Mouse (Mus musculus): Measurements from ENCODE around the gene Cenpj. TPM values are rescaled to one million over a fixed set of nuclear protein-coding genes. Genes with fewer than 3 reads are reported as not detected.

The Cenpj gene
- polyA plus RNA-seq, 1 experiment from 2014 or later: 8.6 TPM

DNA sequence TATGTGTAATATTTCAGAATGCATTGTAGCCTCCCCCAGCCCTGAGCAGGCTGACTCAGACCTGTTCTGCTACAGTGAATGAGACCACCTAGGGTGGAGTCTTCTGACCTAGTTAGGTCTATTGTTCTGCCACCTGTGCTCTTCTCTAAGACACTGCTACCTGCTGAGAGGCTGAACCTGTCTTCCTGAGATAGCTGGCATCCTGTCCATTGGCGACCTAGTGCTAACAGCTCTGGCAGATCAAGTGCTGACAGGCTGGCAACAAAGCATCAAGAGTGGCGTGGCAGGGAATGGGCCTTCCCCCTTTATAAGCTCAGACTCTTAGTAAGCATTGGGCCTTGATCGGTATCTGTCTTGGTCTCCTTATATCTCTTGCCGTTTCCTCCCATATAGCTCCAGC lies 24.3 kb downstream of the Cenpj start:
- no peak overlapping the region for H3K9ac ChIP-seq (ENCODE audit: low read length)
- H3K4me1 ChIP-seq (ENCODE audit: control insufficient read depth in 2 of 2, insufficient read depth in 2 of 2, low read length in 2 of 2): no peaks in the 10 kb centered on the region
- no peak overlapping the region for H3K27ac ChIP-seq (replicated peaks in 1 of 2; ENCODE audit: control insufficient read depth in 1 of 2, insufficient read depth in 1 of 2, low read depth in 2 of 2, low read length in 2 of 2)
- no peaks in the 10 kb centered on the region for H3K27me3 ChIP-seq (ENCODE audit: control insufficient read depth, insufficient read depth, low read length)
- no peak overlapping the region for H3K4me3 ChIP-seq (ENCODE audit: control insufficient read depth in 1 of 2, insufficient read depth in 1 of 2, low read depth in 1 of 2, low read length in 2 of 2)
- peaks cover 56% of the 10 kb centered on the region for H3K36me3 ChIP-seq (ENCODE audit: control insufficient read depth, insufficient read depth, low read length)
- WGBS: 84% methylated on average over 4 of the region's 4 CpGs
- no peak overlapping the region for H3K4me2 ChIP-seq (ENCODE audit: low read length)
- H3K9me3 ChIP-seq (ENCODE audit: control insufficient read depth, low read length): no peaks in the 10 kb centered on the region
- ATAC-seq (ENCODE audit: insufficient number of reproducible peaks, insufficient read depth, low FRiP score, low read depth): no peak

DNA sequence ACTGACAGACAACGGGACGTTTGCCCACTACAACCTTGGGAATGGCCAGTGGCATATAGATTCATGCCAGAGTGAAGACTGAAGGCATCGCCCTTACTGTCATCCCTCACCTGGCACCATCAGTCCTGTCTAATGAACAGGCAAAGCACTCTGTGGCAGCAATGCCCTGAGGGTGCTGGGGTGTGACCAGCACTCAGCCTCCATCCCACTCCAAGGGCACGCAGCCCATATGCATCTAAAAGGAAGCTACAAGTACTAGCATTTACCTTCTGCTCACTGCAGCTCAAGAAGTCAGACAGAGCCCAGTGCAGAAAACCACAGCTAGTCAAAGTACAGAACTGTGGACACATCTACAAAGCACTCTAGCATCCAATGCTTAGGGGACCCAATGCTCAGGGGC lies 29.7 kb downstream of the Cenpj start:
- 87% methylated on average over 4 of the region's 4 CpGs for WGBS
- H3K27ac ChIP-seq (replicated peaks in 1 of 2; ENCODE audit: control insufficient read depth in 1 of 2, insufficient read depth in 1 of 2, low read depth in 2 of 2, low read length in 2 of 2): no peak overlapping the region
- H3K36me3 ChIP-seq (ENCODE audit: control insufficient read depth, insufficient read depth, low read length): peaks cover 27% of the 10 kb centered on the region
- ATAC-seq (ENCODE audit: insufficient number of reproducible peaks, insufficient read depth, low FRiP score, low read depth): no peak
- no peak overlapping the region for H3K4me3 ChIP-seq (ENCODE audit: control insufficient read depth in 1 of 2, insufficient read depth in 1 of 2, low read depth in 1 of 2, low read length in 2 of 2)
- no peaks in the 10 kb centered on the region for H3K4me1 ChIP-seq (ENCODE audit: control insufficient read depth in 2 of 2, insufficient read depth in 2 of 2, low read length in 2 of 2)
- H3K27me3 ChIP-seq (ENCODE audit: control insufficient read depth, insufficient read depth, low read length): no peaks in the 10 kb centered on the region
- H3K9ac ChIP-seq (ENCODE audit: low read length): no peak overlapping the region
- H3K9me3 ChIP-seq (ENCODE audit: control insufficient read depth, low read length): no peaks in the 10 kb centered on the region
- no peak overlapping the region for H3K4me2 ChIP-seq (ENCODE audit: low read length)

DNA sequence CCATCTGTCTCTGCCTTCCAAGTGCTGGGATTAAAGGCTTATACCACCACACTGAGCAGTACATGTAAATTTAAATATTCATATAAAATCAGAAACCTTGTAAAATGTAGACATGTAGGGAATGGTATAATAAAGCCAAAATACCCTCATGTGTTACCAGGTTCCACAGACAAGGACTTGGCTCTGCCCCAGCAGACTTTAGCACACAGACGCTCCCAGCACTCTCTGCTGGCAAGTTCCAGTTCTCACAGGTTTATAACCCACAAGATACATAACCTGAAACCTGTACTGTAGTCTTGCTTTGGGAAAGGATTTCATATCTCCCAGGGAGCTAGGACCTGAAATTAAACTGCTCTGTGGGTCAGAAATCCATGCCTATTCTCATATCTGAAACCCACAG lies 30.3 kb downstream of the Cenpj start:
- Histone ChIP-seq H3K36me3 (ENCODE audit: control insufficient read depth, insufficient read depth, low read length) (peaks cover 25% of the 10 kb centered on the region), H3K4me3 (ENCODE audit: control insufficient read depth in 1 of 2, insufficient read depth in 1 of 2, low read depth in 1 of 2, low read length in 2 of 2) (no peak overlapping the region), H3K4me1 (ENCODE audit: control insufficient read depth in 2 of 2, insufficient read depth in 2 of 2, low read length in 2 of 2) (no peaks in the 10 kb centered on the region), H3K27me3 (ENCODE audit: control insufficient read depth, insufficient read depth, low read length) (no peaks in the 10 kb centered on the region), H3K27ac (replicated peaks in 1 of 2; ENCODE audit: control insufficient read depth in 1 of 2, insufficient read depth in 1 of 2, low read depth in 2 of 2, low read length in 2 of 2) (no peak overlapping the region), H3K9me3 (ENCODE audit: control insufficient read depth, low read length) (no peaks in the 10 kb centered on the region), H3K4me2 (ENCODE audit: low read length) (no peak overlapping the region), H3K9ac (ENCODE audit: low read length) (no peak overlapping the region)
- ATAC-seq (ENCODE audit: insufficient number of reproducible peaks, insufficient read depth, low FRiP score, low read depth): no peak
- WGBS: 76% methylated on average over 1 of the region's 1 CpGs

DNA sequence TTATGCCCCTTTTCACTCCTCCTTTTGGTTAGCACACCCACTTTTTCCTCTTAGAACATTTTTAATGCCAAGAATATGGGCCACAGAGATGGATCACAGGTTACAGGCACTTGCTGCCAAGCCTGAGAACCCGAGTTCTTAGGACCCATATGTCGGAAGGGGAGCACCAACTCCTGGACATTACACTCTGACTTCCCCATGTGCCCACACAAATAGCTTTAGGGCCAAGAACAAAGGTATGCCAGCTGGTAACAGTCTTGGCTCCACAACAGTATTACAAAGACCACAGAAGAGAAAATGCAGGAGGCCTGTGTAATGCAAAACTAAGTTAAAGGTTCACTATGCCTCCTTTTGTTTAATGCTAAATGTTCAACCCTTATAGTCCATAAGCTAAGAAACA lies 44.4 kb downstream of the Cenpj start:
- no peak for ATAC-seq (ENCODE audit: insufficient number of reproducible peaks, insufficient read depth, low FRiP score, low read depth)
- H3K36me3 ChIP-seq (ENCODE audit: control insufficient read depth, insufficient read depth, low read length): peaks cover 48% of the 10 kb centered on the region

DNA sequence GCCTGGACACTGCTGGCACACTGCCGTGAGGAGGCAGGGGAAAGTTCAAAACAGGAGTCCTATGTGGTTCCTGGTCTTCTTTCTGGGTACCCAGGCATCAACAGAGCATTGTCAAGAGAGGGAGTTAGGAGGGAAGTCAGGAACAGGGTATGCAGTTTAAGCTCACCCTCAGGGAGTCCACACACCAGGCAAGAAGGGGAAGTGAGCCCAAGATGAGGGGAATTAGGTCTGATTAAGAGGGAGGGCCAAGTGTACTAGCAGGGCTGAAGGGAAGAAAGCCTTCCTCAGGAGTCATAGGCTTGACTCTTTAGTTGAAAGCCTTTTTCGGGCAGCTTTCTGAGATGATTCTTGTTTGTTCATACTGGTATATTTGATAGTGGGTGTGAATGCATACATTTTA lies 60.5 kb downstream of the Cenpj start:
- H3K9me3 ChIP-seq (ENCODE audit: control insufficient read depth, low read length): no peaks in the 10 kb centered on the region
- H3K9ac ChIP-seq (ENCODE audit: low read length): no peak overlapping the region
- no peaks in the 10 kb centered on the region for H3K36me3 ChIP-seq (ENCODE audit: control insufficient read depth, insufficient read depth, low read length)
- WGBS: 72% methylated on average over 2 of the region's 2 CpGs
- no peak overlapping the region for H3K4me2 ChIP-seq (ENCODE audit: low read length)
- H3K4me3 ChIP-seq (ENCODE audit: control insufficient read depth in 1 of 2, insufficient read depth in 1 of 2, low read depth in 1 of 2, low read length in 2 of 2): no peak overlapping the region
- H3K27ac ChIP-seq (replicated peaks in 1 of 2; ENCODE audit: control insufficient read depth in 1 of 2, insufficient read depth in 1 of 2, low read depth in 2 of 2, low read length in 2 of 2): no peak overlapping the region
- no peaks in the 10 kb centered on the region for H3K4me1 ChIP-seq (ENCODE audit: control insufficient read depth in 2 of 2, insufficient read depth in 2 of 2, low read length in 2 of 2)
- ATAC-seq (ENCODE audit: insufficient number of reproducible peaks, insufficient read depth, low FRiP score, low read depth): no peak
- no peaks in the 10 kb centered on the region for H3K27me3 ChIP-seq (ENCODE audit: control insufficient read depth, insufficient read depth, low read length)

More for the DNA sequence above, 44.4 kb downstream of the Cenpj start:
- no peaks in the 10 kb centered on the region for H3K4me1 ChIP-seq (ENCODE audit: control insufficient read depth in 2 of 2, insufficient read depth in 2 of 2, low read length in 2 of 2)
- WGBS: 93% methylated on average over 2 of the region's 2 CpGs
- H3K4me2 ChIP-seq (ENCODE audit: low read length): no peak overlapping the region
- no peak overlapping the region for H3K4me3 ChIP-seq (ENCODE audit: control insufficient read depth in 1 of 2, insufficient read depth in 1 of 2, low read depth in 1 of 2, low read length in 2 of 2)
- H3K9me3 ChIP-seq (ENCODE audit: control insufficient read depth, low read length): no peaks in the 10 kb centered on the region
- no peak overlapping the region for H3K9ac ChIP-seq (ENCODE audit: low read length)
- no peak overlapping the region for H3K27ac ChIP-seq (replicated peaks in 1 of 2; ENCODE audit: control insufficient read depth in 1 of 2, insufficient read depth in 1 of 2, low read depth in 2 of 2, low read length in 2 of 2)
- H3K27me3 ChIP-seq (ENCODE audit: control insufficient read depth, insufficient read depth, low read length): no peaks in the 10 kb centered on the region

DNA sequence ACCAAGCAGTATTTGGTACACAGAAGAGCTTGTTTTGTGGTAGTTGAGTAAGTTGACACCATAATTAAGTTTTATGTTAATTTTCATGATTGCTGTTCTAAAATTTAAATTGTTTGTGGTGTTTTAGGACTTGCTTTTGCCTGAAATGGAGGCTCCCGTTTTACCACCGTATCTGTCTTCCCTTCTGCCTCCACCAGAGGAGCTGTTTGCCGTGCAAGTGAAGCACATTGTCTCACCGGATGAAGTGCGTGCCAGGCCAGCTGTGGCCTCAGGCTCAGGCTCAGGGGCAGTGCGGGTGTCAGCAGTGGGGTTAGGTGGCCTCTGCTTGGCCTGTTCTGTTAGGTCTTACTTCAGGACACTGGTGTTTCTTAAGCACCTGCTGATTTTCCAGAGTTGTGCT lies 63.1 kb downstream of the Cenpj start:
- no peaks in the 10 kb centered on the region for H3K9me3 ChIP-seq (ENCODE audit: control insufficient read depth, low read length)
- H3K9ac ChIP-seq (ENCODE audit: low read length): no peak overlapping the region
- no peak overlapping the region for H3K4me2 ChIP-seq (ENCODE audit: low read length)
- no peaks in the 10 kb centered on the region for H3K27me3 ChIP-seq (ENCODE audit: control insufficient read depth, insufficient read depth, low read length)
- no peak overlapping the region for H3K27ac ChIP-seq (replicated peaks in 1 of 2; ENCODE audit: control insufficient read depth in 1 of 2, insufficient read depth in 1 of 2, low read depth in 2 of 2, low read length in 2 of 2)
- ATAC-seq (ENCODE audit: insufficient number of reproducible peaks, insufficient read depth, low FRiP score, low read depth): no peak
- H3K4me1 ChIP-seq (ENCODE audit: control insufficient read depth in 2 of 2, insufficient read depth in 2 of 2, low read length in 2 of 2): no peaks in the 10 kb centered on the region
- H3K36me3 ChIP-seq (ENCODE audit: control insufficient read depth, insufficient read depth, low read length): no peaks in the 10 kb centered on the region
- WGBS: 33% methylated on average over 6 of the region's 6 CpGs
- H3K4me3 ChIP-seq (ENCODE audit: control insufficient read depth in 1 of 2, insufficient read depth in 1 of 2, low read depth in 1 of 2, low read length in 2 of 2): no peak overlapping the region

DNA sequence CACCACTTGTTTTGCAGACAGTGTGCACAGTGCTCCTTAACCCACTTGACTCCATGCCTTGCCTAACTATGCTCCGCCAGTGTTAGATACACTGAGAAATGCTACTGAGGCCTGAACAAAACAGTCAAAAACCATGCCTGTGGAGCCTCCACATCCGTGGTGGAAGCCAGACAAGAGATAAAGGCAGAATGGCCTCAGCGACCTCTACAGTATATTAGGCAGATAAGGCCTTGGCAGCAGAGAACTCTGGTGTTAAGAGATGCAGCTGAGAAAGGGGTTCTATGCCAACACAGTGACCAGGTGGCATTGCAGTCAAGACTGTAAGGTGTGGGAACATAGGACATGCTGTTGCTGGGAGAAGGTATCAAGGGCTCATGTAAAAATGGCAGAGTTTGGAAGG lies 68.5 kb downstream of the Cenpj start:
- Histone ChIP-seq H3K27me3 (ENCODE audit: control insufficient read depth, insufficient read depth, low read length) (no peaks in the 10 kb centered on the region), H3K4me3 (ENCODE audit: control insufficient read depth in 1 of 2, insufficient read depth in 1 of 2, low read depth in 1 of 2, low read length in 2 of 2) (no peak overlapping the region), H3K36me3 (ENCODE audit: control insufficient read depth, insufficient read depth, low read length) (no peaks in the 10 kb centered on the region), H3K4me2 (ENCODE audit: low read length) (no peak overlapping the region), H3K9me3 (ENCODE audit: control insufficient read depth, low read length) (no peaks in the 10 kb centered on the region), H3K4me1 (ENCODE audit: control insufficient read depth in 2 of 2, insufficient read depth in 2 of 2, low read length in 2 of 2) (no peaks in the 10 kb centered on the region), H3K9ac (ENCODE audit: low read length) (no peak overlapping the region), H3K27ac (replicated peaks in 1 of 2; ENCODE audit: control insufficient read depth in 1 of 2, insufficient read depth in 1 of 2, low read depth in 2 of 2, low read length in 2 of 2) (no peak overlapping the region)
- ATAC-seq (ENCODE audit: insufficient number of reproducible peaks, insufficient read depth, low FRiP score, low read depth): no peak
- WGBS: 35% methylated on average over 3 of the region's 3 CpGs

DNA sequence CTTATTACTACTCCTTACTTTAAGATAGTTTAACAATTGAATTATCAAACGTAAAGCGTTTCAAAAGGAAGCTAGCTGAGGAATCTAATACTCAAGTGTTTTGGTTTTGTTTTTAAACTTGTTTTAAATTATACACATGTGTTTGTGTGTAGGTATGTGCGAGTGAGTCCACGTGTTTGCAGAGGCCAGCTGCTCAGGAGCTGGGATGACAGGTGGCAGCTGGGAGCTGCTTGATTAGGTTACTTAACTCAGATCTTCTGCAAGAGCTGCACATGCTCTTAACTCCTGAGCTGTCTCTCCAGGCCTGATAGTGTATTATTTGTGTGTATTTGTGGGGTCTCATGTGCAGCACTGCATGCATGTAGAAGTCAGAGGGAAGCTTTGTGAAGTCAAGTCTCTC lies 72.8 kb downstream of the Cenpj start:
- Histone ChIP-seq H3K27me3 (ENCODE audit: control insufficient read depth, insufficient read depth, low read length) (no peaks in the 10 kb centered on the region), H3K4me3 (ENCODE audit: control insufficient read depth in 1 of 2, insufficient read depth in 1 of 2, low read depth in 1 of 2, low read length in 2 of 2) (no peak overlapping the region), H3K4me2 (ENCODE audit: low read length) (no peak overlapping the region), H3K36me3 (ENCODE audit: control insufficient read depth, insufficient read depth, low read length) (no peaks in the 10 kb centered on the region), H3K9me3 (ENCODE audit: control insufficient read depth, low read length) (no peaks in the 10 kb centered on the region), H3K27ac (replicated peaks in 1 of 2; ENCODE audit: control insufficient read depth in 1 of 2, insufficient read depth in 1 of 2, low read depth in 2 of 2, low read length in 2 of 2) (no peak overlapping the region), H3K9ac (ENCODE audit: low read length) (no peak overlapping the region), H3K4me1 (ENCODE audit: control insufficient read depth in 2 of 2, insufficient read depth in 2 of 2, low read length in 2 of 2) (no peaks in the 10 kb centered on the region)
- ATAC-seq (ENCODE audit: insufficient number of reproducible peaks, insufficient read depth, low FRiP score, low read depth): no peak
- WGBS: 68% methylated on average over 4 of the region's 4 CpGs
